Mouse (Mus musculus): ENCODE results near the gene Gmeb1. TPM values are rescaled to one million over a fixed set of nuclear protein-coding genes. Genes with fewer than 3 reads are reported as not detected.
"Not testable (repeated sequence)": the region's sequence is repeated elsewhere in the genome, so short reads cannot be mapped to it uniquely, and the experiment has no call there.

The Gmeb1 gene
- 26.8 TPM in 2 replicates for polyA plus RNA-seq (2015; fragmentation: Nextera tagmentation; extraction: Ambion mirVana)

GRCm38 (mm10) chr4:132261514-132262357 is at the start of gene Gmeb1:
Gene Gmeb1, minus strand, starts transcription at chr4:132261602.
- Histone ChIP-seq H3K4me2 (ENCODE audit: low read depth, low read length) (peak within 1 kb of the TSS; percentile 80), H3K36me3 (ENCODE audit: control insufficient read depth, insufficient read depth) (no peaks in the 10 kb centered on the region), H3K9me3 (replicated peaks; ENCODE audit: control insufficient read depth, low read length) (no peaks in the 10 kb centered on the region), H3K27me3 (ENCODE audit: control insufficient read depth, insufficient read depth, low read length) (no peaks in the 10 kb centered on the region), H3K4me1 (ENCODE audit: control insufficient read depth, insufficient read depth, low read length) (peaks cover 23% of the 10 kb centered on the region), H3K4me3 (ENCODE audit: low read length) (peak within 1 kb of the TSS; percentile 59), H3K27ac (ENCODE audit: low read length) (peak within 1 kb of the TSS; percentile 88), H3K9ac (ENCODE audit: low read length) (peak within 1 kb of the TSS; percentile 98)
- 14% methylated on average over 34 of the region's 49 CpGs for WGBS
- peak; percentile 91 for ATAC-seq (replicated peaks; ENCODE audit: extremely low read depth, insufficient read depth, low FRiP score)

GRCm38 (mm10) chr4:132309849-132310472 is 48.6 kb upstream of the Gmeb1 start:
- Histone ChIP-seq H3K9ac (ENCODE audit: low read length) (peak overlapping the region; percentile 98), H3K4me2 (ENCODE audit: low read depth, low read length) (peak overlapping the region; percentile 84), H3K36me3 (ENCODE audit: control insufficient read depth, insufficient read depth) (peaks cover 35% of the 10 kb centered on the region), H3K9me3 (replicated peaks; ENCODE audit: control insufficient read depth, low read length) (no peaks in the 10 kb centered on the region), H3K4me1 (ENCODE audit: control insufficient read depth, insufficient read depth, low read length) (peaks cover 11% of the 10 kb centered on the region), H3K4me3 (ENCODE audit: low read length) (peak overlapping the region; percentile 92), H3K27ac (ENCODE audit: low read length) (peak overlapping the region; percentile 94), H3K27me3 (ENCODE audit: control insufficient read depth, insufficient read depth, low read length) (no peaks in the 10 kb centered on the region)
- WGBS = 28% methylated on average over 10 of the region's 10 CpGs
- ATAC-seq (replicated peaks; ENCODE audit: extremely low read depth, insufficient read depth, low FRiP score) = 0 out of 2 replicates have a peak, but pooled peaks have one; percentile 25

GRCm38 (mm10) chr4:132309140-132309848 is 47.9 kb upstream of the Gmeb1 start:
- no peaks in the 10 kb centered on the region for H3K27me3 ChIP-seq (ENCODE audit: control insufficient read depth, insufficient read depth, low read length)
- peak overlapping the region; percentile 98 for H3K9ac ChIP-seq (ENCODE audit: low read length)
- peak overlapping the region; percentile 84 for H3K4me2 ChIP-seq (ENCODE audit: low read depth, low read length)
- ATAC-seq (replicated peaks; ENCODE audit: extremely low read depth, insufficient read depth, low FRiP score) = no peak
- H3K9me3 ChIP-seq (replicated peaks; ENCODE audit: control insufficient read depth, low read length) = no peaks in the 10 kb centered on the region
- WGBS = under 1% methylated on average over 15 of the region's 15 CpGs
- H3K36me3 ChIP-seq (ENCODE audit: control insufficient read depth, insufficient read depth) = peaks cover 35% of the 10 kb centered on the region
- peak overlapping the region; percentile 92 for H3K4me3 ChIP-seq (ENCODE audit: low read length)
- H3K27ac ChIP-seq (ENCODE audit: low read length) = peak overlapping the region; percentile 94
- H3K4me1 ChIP-seq (ENCODE audit: control insufficient read depth, insufficient read depth, low read length) = peaks cover 11% of the 10 kb centered on the region

GRCm38 (mm10) chr4:132308437-132309139 is 47.2 kb upstream of the Gmeb1 start:
- H3K27ac ChIP-seq (ENCODE audit: low read length) = peak overlapping the region; percentile 94
- under 1% methylated on average over 41 of the region's 41 CpGs for WGBS
- peaks cover 11% of the 10 kb centered on the region for H3K4me1 ChIP-seq (ENCODE audit: control insufficient read depth, insufficient read depth, low read length)
- H3K9ac ChIP-seq (ENCODE audit: low read length) = peak overlapping the region; percentile 98
- no peaks in the 10 kb centered on the region for H3K9me3 ChIP-seq (replicated peaks; ENCODE audit: control insufficient read depth, low read length)
- ATAC-seq (replicated peaks; ENCODE audit: extremely low read depth, insufficient read depth, low FRiP score) = peak; percentile 92
- peak overlapping the region; percentile 84 for H3K4me2 ChIP-seq (ENCODE audit: low read depth, low read length)
- peak overlapping the region; percentile 92 for H3K4me3 ChIP-seq (ENCODE audit: low read length)
- peaks cover 29% of the 10 kb centered on the region for H3K36me3 ChIP-seq (ENCODE audit: control insufficient read depth, insufficient read depth)
- H3K27me3 ChIP-seq (ENCODE audit: control insufficient read depth, insufficient read depth, low read length) = no peaks in the 10 kb centered on the region

- no peak overlapping the region for H3K27ac ChIP-seq (ENCODE audit: low read length)
- H3K4me3 ChIP-seq (ENCODE audit: low read length) = no peak overlapping the region
- 70% methylated on average over 6 of the region's 6 CpGs for WGBS
- H3K9ac ChIP-seq (ENCODE audit: low read length) = no peak overlapping the region
- no peak for ATAC-seq (replicated peaks; ENCODE audit: extremely low read depth, insufficient read depth, low FRiP score)
- peaks cover 23% of the 10 kb centered on the region for H3K4me1 ChIP-seq (ENCODE audit: control insufficient read depth, insufficient read depth, low read length)
- H3K36me3 ChIP-seq (ENCODE audit: control insufficient read depth, insufficient read depth) = peaks cover 11% of the 10 kb centered on the region
- H3K4me2 ChIP-seq (ENCODE audit: low read depth, low read length) = no peak overlapping the region
- no peaks in the 10 kb centered on the region for H3K27me3 ChIP-seq (ENCODE audit: control insufficient read depth, insufficient read depth, low read length)
- H3K9me3 ChIP-seq (replicated peaks; ENCODE audit: control insufficient read depth, low read length) = no peaks in the 10 kb centered on the region
Observed at GRCm38 (mm10) chr4:132306004-132306403, 44.6 kb upstream of the Gmeb1 start.

GRCm38 (mm10) chr4:132305276-132305675 is 43.9 kb upstream of the Gmeb1 start:
- Histone ChIP-seq H3K9me3 (replicated peaks; ENCODE audit: control insufficient read depth, low read length) (no peaks in the 10 kb centered on the region), H3K9ac (ENCODE audit: low read length) (no peak overlapping the region), H3K4me1 (ENCODE audit: control insufficient read depth, insufficient read depth, low read length) (peaks cover 19% of the 10 kb centered on the region), H3K4me3 (ENCODE audit: low read length) (no peak overlapping the region), H3K27me3 (ENCODE audit: control insufficient read depth, insufficient read depth, low read length) (no peaks in the 10 kb centered on the region), H3K4me2 (ENCODE audit: low read depth, low read length) (no peak overlapping the region), H3K36me3 (ENCODE audit: control insufficient read depth, insufficient read depth) (peaks cover 4% of the 10 kb centered on the region), H3K27ac (ENCODE audit: low read length) (no peak overlapping the region)
- no peak for ATAC-seq (replicated peaks; ENCODE audit: extremely low read depth, insufficient read depth, low FRiP score)
- WGBS = 69% methylated on average over 8 of the region's 8 CpGs

- H3K4me2 ChIP-seq (ENCODE audit: low read depth, low read length) = peak overlapping the region; percentile 80
- H3K9me3 ChIP-seq (replicated peaks; ENCODE audit: control insufficient read depth, low read length); H3K36me3 ChIP-seq (ENCODE audit: control insufficient read depth, insufficient read depth); ATAC-seq (replicated peaks; ENCODE audit: extremely low read depth, insufficient read depth, low FRiP score); H3K27me3 ChIP-seq (ENCODE audit: control insufficient read depth, insufficient read depth, low read length); H3K27ac ChIP-seq (ENCODE audit: low read length): not testable (repeated sequence)
- H3K9ac ChIP-seq (ENCODE audit: low read length) = peak overlapping the region; percentile 80
- WGBS = 40% methylated on average over 6 of the region's 6 CpGs
- peaks cover 12% of the 10 kb centered on the region for H3K4me1 ChIP-seq (ENCODE audit: control insufficient read depth, insufficient read depth, low read length)
- H3K4me3 ChIP-seq (ENCODE audit: low read length) = peak overlapping the region; percentile 65
Observed at GRCm38 (mm10) chr4:132303484-132303883, 42.1 kb upstream of the Gmeb1 start.

GRCm38 (mm10) chr4:132302939-132303479 is 41.6 kb upstream of the Gmeb1 start, which contains the start of gene Rab42:
Gene Rab42, minus strand, starts transcription at chr4:132303385.
- H3K4me1 ChIP-seq (ENCODE audit: control insufficient read depth, insufficient read depth, low read length) = peaks cover 12% of the 10 kb centered on the region
- peak; percentile 59 for ATAC-seq (replicated peaks; ENCODE audit: extremely low read depth, insufficient read depth, low FRiP score)
- WGBS = 2% methylated on average over 31 of the region's 31 CpGs

More at GRCm38 (mm10) chr4:132302939-132303479, 41.6 kb upstream of the Gmeb1 start, which contains the start of gene Rab42:
- H3K27me3 ChIP-seq (ENCODE audit: control insufficient read depth, insufficient read depth, low read length) = no peaks in the 10 kb centered on the region
- H3K27ac ChIP-seq (ENCODE audit: low read length) = peak within 1 kb of the TSS; percentile 61
- no peaks in the 10 kb centered on the region for H3K36me3 ChIP-seq (ENCODE audit: control insufficient read depth, insufficient read depth)
- no peaks in the 10 kb centered on the region for H3K9me3 ChIP-seq (replicated peaks; ENCODE audit: control insufficient read depth, low read length)
- peak within 1 kb of the TSS; percentile 80 for H3K4me2 ChIP-seq (ENCODE audit: low read depth, low read length)
- peak within 1 kb of the TSS; percentile 80 for H3K9ac ChIP-seq (ENCODE audit: low read length)
- H3K4me3 ChIP-seq (ENCODE audit: low read length) = peak within 1 kb of the TSS; percentile 65
